Mouse (Mus musculus): ENCODE measurements around the gene Stat6. TPM values are rescaled to one million over a fixed set of nuclear protein-coding genes. Genes with fewer than 3 reads are reported as not detected.

Gene Stat6
- polyA plus RNA-seq, 1 experiment: 32.9 TPM

DNA sequence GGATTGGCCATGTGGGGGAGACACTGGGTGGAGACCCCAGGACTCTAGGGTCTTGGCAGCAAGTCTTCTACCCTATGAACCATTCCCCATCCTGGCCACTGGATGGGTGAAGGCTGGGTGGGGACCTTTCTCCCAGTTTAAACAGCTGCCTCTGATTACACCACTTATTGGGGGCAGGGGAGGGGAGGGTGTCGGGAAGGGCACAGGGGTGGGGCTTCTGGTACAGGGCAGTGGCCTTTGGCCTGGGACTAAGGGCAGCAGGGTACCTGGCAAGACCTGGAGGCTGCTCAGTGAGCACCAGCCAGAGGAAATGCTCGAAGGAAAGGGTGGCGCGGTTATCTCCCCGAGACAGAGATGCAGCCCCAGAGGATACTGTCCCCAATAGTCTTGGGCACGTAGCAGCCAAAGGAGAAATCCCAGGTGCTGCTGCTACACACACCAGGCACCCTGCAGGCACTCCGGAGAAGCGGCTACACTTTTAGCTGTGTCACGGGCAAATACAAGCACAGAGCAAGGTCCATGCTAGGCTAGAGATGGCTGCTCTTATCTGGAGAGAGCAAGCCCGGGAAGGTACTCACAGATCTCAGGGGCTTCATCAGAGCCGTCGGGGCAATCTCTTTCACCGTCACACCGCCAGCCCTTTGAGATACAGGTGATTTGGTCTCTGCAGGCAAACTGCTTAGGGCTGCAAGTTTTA lies 30.6 kb upstream of the Stat6 start:
- TF ChIP-seq POLR2A (IDR thresholded peaks at IDR 0.05; ENCODE audit: insufficient read depth, low read length): no peak
- TF ChIP-seq CTCF (IDR thresholded peaks at IDR 0.05; ENCODE audit: low read depth, low read length): no peak
- TF ChIP-seq EP300 (IDR thresholded peaks at IDR 0.05; ENCODE audit: insufficient read depth, low read depth, low read length): no peak
- H3K4me3 ChIP-seq (ENCODE audit: low read depth, low read length): no peak overlapping the region
- no peak overlapping the region for H3K27ac ChIP-seq (ENCODE audit: insufficient read depth, low read length)
- H3K4me1 ChIP-seq (ENCODE audit: control insufficient read depth, insufficient read depth, low read length): peaks cover 12% of the 10 kb centered on the region
- H3K9ac ChIP-seq (ENCODE audit: low read depth, poor library complexity, severe bottlenecking): no peak overlapping the region
- H3K27me3 ChIP-seq (ENCODE audit: control insufficient read depth, insufficient read depth, low read length, poor library complexity, severe bottlenecking): no peaks in the 10 kb centered on the region
- no peaks in the 10 kb centered on the region for H3K9me3 ChIP-seq (replicated peaks; ENCODE audit: control insufficient read depth, insufficient read depth, low read length, poor library complexity, severe bottlenecking)
- no peaks in the 10 kb centered on the region for H3K36me3 ChIP-seq (ENCODE audit: control insufficient read depth, insufficient read depth, low read length, poor library complexity, severe bottlenecking)

DNA sequence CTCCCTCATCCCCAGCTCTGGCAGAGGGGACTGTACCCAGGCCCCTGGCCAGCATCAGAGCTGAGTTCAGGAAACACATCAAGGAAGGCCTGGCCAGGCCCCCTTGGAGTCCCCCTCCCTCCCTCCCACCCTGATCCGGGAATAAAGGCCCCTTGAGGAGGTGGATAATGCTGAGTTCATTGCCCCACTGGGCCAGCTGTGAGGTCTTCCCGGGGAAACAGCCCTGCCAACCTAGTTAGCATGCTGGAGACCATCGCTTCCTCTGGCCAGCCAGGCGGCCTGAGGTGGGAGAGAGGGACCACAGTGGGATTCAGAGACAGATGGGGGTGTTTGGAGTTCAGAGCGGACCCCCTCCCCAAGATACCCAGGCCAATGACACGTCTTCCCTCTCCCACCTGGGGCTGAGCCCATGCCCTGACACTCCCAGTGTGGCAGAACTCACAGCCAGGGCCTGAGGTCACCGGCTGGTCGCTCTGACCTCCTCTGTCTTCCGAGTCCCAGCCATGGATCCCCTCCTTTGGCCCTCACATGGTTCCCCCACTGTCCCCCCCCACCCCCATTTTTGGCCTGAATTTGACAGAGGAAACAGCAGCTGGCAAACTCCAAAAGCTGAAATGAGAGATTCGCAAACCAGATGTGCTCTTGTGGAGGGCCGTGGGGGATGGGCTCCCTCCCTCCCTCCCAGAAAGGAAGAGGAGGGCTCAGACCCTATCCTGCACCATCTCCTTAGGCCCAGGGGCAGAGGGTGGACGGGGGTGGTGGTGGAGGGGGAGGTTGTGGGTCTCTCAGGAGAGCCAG lies 28.4 kb upstream of the Stat6 start:
- no peak overlapping the region for H3K27ac ChIP-seq (ENCODE audit: insufficient read depth, low read length)
- H3K4me3 ChIP-seq (ENCODE audit: low read depth, low read length): no peak overlapping the region
- H3K9me3 ChIP-seq (replicated peaks; ENCODE audit: control insufficient read depth, insufficient read depth, low read length, poor library complexity, severe bottlenecking): no peaks in the 10 kb centered on the region
- H3K36me3 ChIP-seq (ENCODE audit: control insufficient read depth, insufficient read depth, low read length, poor library complexity, severe bottlenecking): no peaks in the 10 kb centered on the region
- peaks cover 12% of the 10 kb centered on the region for H3K4me1 ChIP-seq (ENCODE audit: control insufficient read depth, insufficient read depth, low read length)
- H3K9ac ChIP-seq (ENCODE audit: low read depth, poor library complexity, severe bottlenecking): no peak overlapping the region
- no peaks in the 10 kb centered on the region for H3K27me3 ChIP-seq (ENCODE audit: control insufficient read depth, insufficient read depth, low read length, poor library complexity, severe bottlenecking)
- TF ChIP-seq POLR2A (IDR thresholded peaks at IDR 0.05; ENCODE audit: insufficient read depth, low read length) (no peak), CTCF (IDR thresholded peaks at IDR 0.05; ENCODE audit: low read depth, low read length) (no peak), EP300 (IDR thresholded peaks at IDR 0.05; ENCODE audit: insufficient read depth, low read depth, low read length) (no peak)

- Histone ChIP-seq H3K36me3 (ENCODE audit: control insufficient read depth, insufficient read depth, low read length, poor library complexity, severe bottlenecking) (no peaks in the 10 kb centered on the region), H3K9ac (ENCODE audit: low read depth, poor library complexity, severe bottlenecking) (no peak overlapping the region), H3K27me3 (ENCODE audit: control insufficient read depth, insufficient read depth, low read length, poor library complexity, severe bottlenecking) (no peaks in the 10 kb centered on the region), H3K9me3 (replicated peaks; ENCODE audit: control insufficient read depth, insufficient read depth, low read length, poor library complexity, severe bottlenecking) (no peaks in the 10 kb centered on the region), H3K4me1 (ENCODE audit: control insufficient read depth, insufficient read depth, low read length) (peaks cover 12% of the 10 kb centered on the region), H3K27ac (ENCODE audit: insufficient read depth, low read length) (no peak overlapping the region), H3K4me3 (ENCODE audit: low read depth, low read length) (no peak overlapping the region)
- TF ChIP-seq POLR2A (IDR thresholded peaks at IDR 0.05; ENCODE audit: insufficient read depth, low read length): no peak
- TF ChIP-seq CTCF (IDR thresholded peaks at IDR 0.05; ENCODE audit: low read depth, low read length): no peak
- no peak for TF ChIP-seq EP300 (IDR thresholded peaks at IDR 0.05; ENCODE audit: insufficient read depth, low read depth, low read length)
Observed at GRCm38 (mm10) chr10:127615034-127615374, 27.8 kb upstream of the Stat6 start.

DNA sequence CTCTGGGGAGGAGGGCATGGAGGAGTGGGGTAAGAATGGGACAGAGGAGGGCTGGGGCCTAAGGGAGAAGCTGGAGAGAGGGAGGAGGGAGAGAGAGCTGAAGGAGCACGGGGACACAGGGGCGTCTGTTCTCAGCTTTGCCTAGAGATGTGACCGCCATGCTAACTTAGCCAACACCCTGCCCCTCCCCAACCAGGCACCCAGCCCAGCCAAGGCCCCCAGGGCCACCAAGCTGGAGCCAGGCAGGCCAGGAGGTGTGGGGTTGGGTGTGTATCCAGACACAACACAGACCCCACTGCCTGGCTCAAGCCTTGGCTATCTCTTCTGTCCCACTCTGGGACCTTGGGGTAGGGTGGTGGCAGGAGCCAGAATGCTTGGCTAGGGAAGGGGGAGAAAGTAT lies 27.2 kb upstream of the Stat6 start:
- no peaks in the 10 kb centered on the region for H3K27me3 ChIP-seq (ENCODE audit: control insufficient read depth, insufficient read depth, low read length, poor library complexity, severe bottlenecking)
- no peaks in the 10 kb centered on the region for H3K36me3 ChIP-seq (ENCODE audit: control insufficient read depth, insufficient read depth, low read length, poor library complexity, severe bottlenecking)
- no peaks in the 10 kb centered on the region for H3K9me3 ChIP-seq (replicated peaks; ENCODE audit: control insufficient read depth, insufficient read depth, low read length, poor library complexity, severe bottlenecking)
- H3K4me3 ChIP-seq (ENCODE audit: low read depth, low read length): no peak overlapping the region
- TF ChIP-seq POLR2A (IDR thresholded peaks at IDR 0.05; ENCODE audit: insufficient read depth, low read length): no peak
- no peak for TF ChIP-seq EP300 (IDR thresholded peaks at IDR 0.05; ENCODE audit: insufficient read depth, low read depth, low read length)
- no peak for TF ChIP-seq CTCF (IDR thresholded peaks at IDR 0.05; ENCODE audit: low read depth, low read length)
- peaks cover 12% of the 10 kb centered on the region for H3K4me1 ChIP-seq (ENCODE audit: control insufficient read depth, insufficient read depth, low read length)
- no peak overlapping the region for H3K27ac ChIP-seq (ENCODE audit: insufficient read depth, low read length)
- no peak overlapping the region for H3K9ac ChIP-seq (ENCODE audit: low read depth, poor library complexity, severe bottlenecking)

DNA sequence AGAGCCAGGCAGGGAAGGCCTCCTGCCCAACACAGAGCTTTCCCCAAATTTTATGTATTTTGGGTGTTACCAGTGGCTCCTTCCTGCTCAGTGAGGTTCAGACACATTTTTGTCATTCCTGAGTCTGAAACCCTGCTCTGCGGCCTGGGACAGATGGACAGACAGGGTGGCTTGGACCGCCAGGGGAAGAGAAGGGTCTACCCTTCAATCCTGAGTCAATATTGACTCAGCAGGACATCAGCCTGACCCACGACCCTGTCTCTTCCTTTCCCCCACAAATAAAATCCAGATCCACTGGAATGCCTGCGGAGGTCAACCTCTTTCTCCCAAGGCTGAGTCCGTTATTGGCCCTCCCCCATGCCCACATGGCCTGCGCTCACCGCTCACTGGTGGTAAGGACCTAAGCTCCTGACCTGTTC lies 26.5 kb upstream of the Stat6 start:
- no peak overlapping the region for H3K9ac ChIP-seq (ENCODE audit: low read depth, poor library complexity, severe bottlenecking)
- H3K9me3 ChIP-seq (replicated peaks; ENCODE audit: control insufficient read depth, insufficient read depth, low read length, poor library complexity, severe bottlenecking): no peaks in the 10 kb centered on the region
- no peak overlapping the region for H3K4me3 ChIP-seq (ENCODE audit: low read depth, low read length)
- no peaks in the 10 kb centered on the region for H3K27me3 ChIP-seq (ENCODE audit: control insufficient read depth, insufficient read depth, low read length, poor library complexity, severe bottlenecking)
- H3K36me3 ChIP-seq (ENCODE audit: control insufficient read depth, insufficient read depth, low read length, poor library complexity, severe bottlenecking): no peaks in the 10 kb centered on the region
- no peak overlapping the region for H3K27ac ChIP-seq (ENCODE audit: insufficient read depth, low read length)
- no peak for TF ChIP-seq EP300 (IDR thresholded peaks at IDR 0.05; ENCODE audit: insufficient read depth, low read depth, low read length)
- TF ChIP-seq POLR2A (IDR thresholded peaks at IDR 0.05; ENCODE audit: insufficient read depth, low read length): no peak
- TF ChIP-seq CTCF (IDR thresholded peaks at IDR 0.05; ENCODE audit: low read depth, low read length): no peak
- peaks cover 12% of the 10 kb centered on the region for H3K4me1 ChIP-seq (ENCODE audit: control insufficient read depth, insufficient read depth, low read length)

GRCm38 (mm10) chr10:127617294-127617693 lies 25.5 kb upstream of the Stat6 start:
- TF ChIP-seq CTCF (IDR thresholded peaks at IDR 0.05; ENCODE audit: low read depth, low read length): no peak
- no peak for TF ChIP-seq EP300 (IDR thresholded peaks at IDR 0.05; ENCODE audit: insufficient read depth, low read depth, low read length)
- TF ChIP-seq POLR2A (IDR thresholded peaks at IDR 0.05; ENCODE audit: insufficient read depth, low read length): no peak
- Histone ChIP-seq H3K27me3 (ENCODE audit: control insufficient read depth, insufficient read depth, low read length, poor library complexity, severe bottlenecking) (no peaks in the 10 kb centered on the region), H3K36me3 (ENCODE audit: control insufficient read depth, insufficient read depth, low read length, poor library complexity, severe bottlenecking) (no peaks in the 10 kb centered on the region), H3K4me1 (ENCODE audit: control insufficient read depth, insufficient read depth, low read length) (peaks cover 9% of the 10 kb centered on the region), H3K4me3 (ENCODE audit: low read depth, low read length) (no peak overlapping the region), H3K9me3 (replicated peaks; ENCODE audit: control insufficient read depth, insufficient read depth, low read length, poor library complexity, severe bottlenecking) (no peaks in the 10 kb centered on the region), H3K9ac (ENCODE audit: low read depth, poor library complexity, severe bottlenecking) (no peak overlapping the region), H3K27ac (ENCODE audit: insufficient read depth, low read length) (no peak overlapping the region)

All from ES-Bruce4 (cell line).